Mouse (Mus musculus): ENCODE data around the gene Ada. TPM values are rescaled to one million over a fixed set of nuclear protein-coding genes. Genes with fewer than 3 reads are reported as not detected.

The Ada gene
- total RNA-seq (2014; rRNA removed; ENCODE audit: low replicate concordance) (2.4 and 4.1 TPM in 2 replicates), polyA plus RNA-seq (2015; fragmentation: Nextera tagmentation; extraction: Ambion mirVana) (1.9 and 2.2 TPM in 2 replicates)

DNA sequence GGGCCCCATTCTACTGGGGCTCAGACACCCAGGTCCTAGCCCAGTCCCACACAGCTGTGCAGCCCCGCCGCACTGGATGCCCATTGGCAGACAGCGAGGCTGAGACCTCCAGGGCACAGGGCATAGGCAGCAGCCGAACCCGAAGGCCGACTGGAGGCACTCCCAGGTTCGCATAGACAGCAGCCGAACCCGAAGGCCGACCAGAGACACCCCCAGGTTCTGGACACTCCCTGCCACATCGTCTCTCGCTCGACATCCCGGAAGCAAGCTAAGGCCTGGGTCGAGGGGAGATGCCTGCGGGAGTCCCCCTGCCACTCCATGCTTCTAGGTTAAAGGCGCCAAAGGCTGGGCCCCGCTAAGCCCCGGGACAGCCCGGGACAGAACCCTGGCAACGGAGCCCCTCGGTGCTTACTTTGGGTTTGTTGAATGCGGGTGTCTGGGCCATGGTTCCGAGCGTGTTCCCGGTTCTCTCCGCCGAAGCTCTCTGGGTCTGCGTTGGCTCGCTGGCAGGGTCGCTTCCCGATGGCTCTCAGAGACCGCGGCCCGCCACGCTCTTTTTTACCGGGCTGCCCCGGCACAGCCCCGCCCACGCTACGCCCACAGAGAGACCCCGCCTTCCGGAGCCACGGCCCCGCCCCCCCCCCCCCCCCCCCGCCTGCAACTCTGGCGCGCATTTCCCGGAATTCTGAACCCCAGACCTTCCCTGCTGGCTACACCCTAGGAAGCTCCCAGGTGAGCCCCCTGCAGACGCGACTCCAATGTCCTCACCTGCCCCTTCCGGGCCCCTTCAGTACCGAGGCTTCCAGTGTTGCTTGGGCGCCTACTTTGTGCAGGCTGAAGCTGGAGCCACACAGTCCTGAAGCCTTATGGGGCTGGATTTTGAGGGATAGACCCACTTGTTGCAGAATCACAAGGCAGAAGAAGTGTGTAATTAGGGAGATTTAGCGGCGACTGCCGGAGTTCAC, at the start of gene Ada:
TSS of gene Ada (minus strand) at position 593 of the 965 bp plus-strand sequence.
- Histone ChIP-seq H3K4me3 (ENCODE audit: low read depth, low read length) (peak within 1 kb of the TSS; percentile 50), H3K4me2 (ENCODE audit: low read depth, low read length) (peak within 1 kb of the TSS; percentile 77), H3K9ac (replicated peaks; ENCODE audit: low read depth, low read length) (peak within 1 kb of the TSS; percentile 51), H3K36me3 (replicated peaks; ENCODE audit: control insufficient read depth, insufficient read depth, low read length) (no peaks in the 10 kb centered on the region), H3K4me1 (ENCODE audit: control insufficient read depth, insufficient read depth) (peaks cover 7% of the 10 kb centered on the region), H3K9me3 (replicated peaks; ENCODE audit: control insufficient read depth, low read length) (no peaks in the 10 kb centered on the region), H3K27me3 (ENCODE audit: control insufficient read depth, insufficient read depth, low read length) (peaks cover 31% of the 10 kb centered on the region), H3K27ac (ENCODE audit: low read depth) (no peak within 1 kb of the TSS)
- ATAC-seq (ENCODE audit: insufficient read depth, low read depth) (peak; percentile 76), DNase-seq (ENCODE audit: low spot score) (peak; percentile 23)
- WGBS: 2% methylated on average over 53 of the region's 57 CpGs
- no peak for TF ChIP-seq CTCF (IDR thresholded peaks at IDR 0.05; ENCODE audit: low read depth)
- TF ChIP-seq EP300 (IDR thresholded peaks at IDR 0.05; ENCODE audit: low read depth): no peak

DNA sequence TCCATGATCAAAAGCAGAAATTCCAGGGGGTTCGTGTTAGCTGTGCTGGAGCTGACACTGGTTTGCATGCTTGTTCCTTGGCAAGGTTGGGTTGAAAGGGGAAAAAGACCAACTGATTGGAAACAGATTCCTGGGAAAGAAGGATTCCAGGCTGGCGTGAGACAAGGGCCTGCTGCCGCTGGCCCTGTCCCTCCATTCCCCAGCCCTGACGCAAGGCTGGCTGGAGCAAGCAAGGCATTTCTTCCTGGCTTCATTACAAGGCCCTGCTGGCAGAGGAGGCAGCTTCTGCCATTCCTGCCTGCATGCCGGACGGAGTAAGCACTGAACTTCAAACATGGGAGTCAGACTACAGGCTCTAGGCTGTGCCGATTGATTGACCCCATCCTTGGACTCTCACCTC, 48.4 kb upstream of the Ada start:
- no peaks in the 10 kb centered on the region for H3K9me3 ChIP-seq (replicated peaks; ENCODE audit: control insufficient read depth, low read length)
- H3K27ac ChIP-seq (ENCODE audit: low read depth): no peak overlapping the region
- H3K4me1 ChIP-seq (ENCODE audit: control insufficient read depth, insufficient read depth): no peaks in the 10 kb centered on the region
- no peak overlapping the region for H3K4me3 ChIP-seq (ENCODE audit: low read depth, low read length)
- ATAC-seq (ENCODE audit: insufficient read depth, low read depth): no peak
- no peak overlapping the region for H3K9ac ChIP-seq (replicated peaks; ENCODE audit: low read depth, low read length)
- no peak for DNase-seq (ENCODE audit: low spot score)
- H3K4me2 ChIP-seq (ENCODE audit: low read depth, low read length): no peak overlapping the region
- H3K27me3 ChIP-seq (ENCODE audit: control insufficient read depth, insufficient read depth, low read length): no peaks in the 10 kb centered on the region
- no peak for TF ChIP-seq EP300 (IDR thresholded peaks at IDR 0.05; ENCODE audit: low read depth)
- no peak for TF ChIP-seq CTCF (IDR thresholded peaks at IDR 0.05; ENCODE audit: low read depth)
- 53% methylated on average over 7 of the region's 7 CpGs for WGBS
- no peaks in the 10 kb centered on the region for H3K36me3 ChIP-seq (replicated peaks; ENCODE audit: control insufficient read depth, insufficient read depth, low read length)

DNA sequence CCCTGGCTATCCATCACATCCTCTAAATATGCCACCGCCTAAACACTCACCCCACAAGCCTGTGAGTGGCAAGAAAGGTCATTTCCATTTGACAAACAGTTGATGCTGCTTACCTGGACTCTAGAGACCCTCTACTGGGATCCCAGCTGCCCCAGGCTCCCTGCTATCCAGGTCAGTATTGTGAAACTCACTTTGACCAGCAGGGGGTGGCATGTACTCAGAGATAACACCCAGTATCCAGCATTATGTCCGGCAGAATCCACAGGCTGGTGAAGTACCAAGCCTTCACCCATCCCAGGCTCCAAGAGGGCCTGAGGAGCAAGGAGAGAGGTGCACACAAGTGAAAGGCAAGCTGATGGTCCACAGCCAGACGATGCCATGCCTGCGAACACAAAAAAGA, 38.4 kb upstream of the Ada start:
- WGBS: 73% methylated on average over 4 of the region's 4 CpGs
- TF ChIP-seq EP300 (IDR thresholded peaks at IDR 0.05; ENCODE audit: low read depth) (no peak), CTCF (IDR thresholded peaks at IDR 0.05; ENCODE audit: low read depth) (peak; percentile 81)
- ATAC-seq (ENCODE audit: insufficient read depth, low read depth): peak; percentile 66; the same call in 1 of the 2 replicates
- no peak overlapping the region for H3K27ac ChIP-seq (ENCODE audit: low read depth)
- peak; percentile 40 for DNase-seq (ENCODE audit: low spot score)
- H3K9ac ChIP-seq (replicated peaks; ENCODE audit: low read depth, low read length): no peak overlapping the region
- no peak overlapping the region for H3K4me2 ChIP-seq (ENCODE audit: low read depth, low read length)
- H3K27me3 ChIP-seq (ENCODE audit: control insufficient read depth, insufficient read depth, low read length): 0 out of 2 replicates have a peak, but pooled peaks cover 5% of the 10 kb centered on the region
- H3K4me1 ChIP-seq (ENCODE audit: control insufficient read depth, insufficient read depth): 0 out of 2 replicates have a peak, but pooled peaks cover 4% of the 10 kb centered on the region
- H3K9me3 ChIP-seq (replicated peaks; ENCODE audit: control insufficient read depth, low read length): no peaks in the 10 kb centered on the region
- no peak overlapping the region for H3K4me3 ChIP-seq (ENCODE audit: low read depth, low read length)
- H3K36me3 ChIP-seq (replicated peaks; ENCODE audit: control insufficient read depth, insufficient read depth, low read length): no peaks in the 10 kb centered on the region

DNA sequence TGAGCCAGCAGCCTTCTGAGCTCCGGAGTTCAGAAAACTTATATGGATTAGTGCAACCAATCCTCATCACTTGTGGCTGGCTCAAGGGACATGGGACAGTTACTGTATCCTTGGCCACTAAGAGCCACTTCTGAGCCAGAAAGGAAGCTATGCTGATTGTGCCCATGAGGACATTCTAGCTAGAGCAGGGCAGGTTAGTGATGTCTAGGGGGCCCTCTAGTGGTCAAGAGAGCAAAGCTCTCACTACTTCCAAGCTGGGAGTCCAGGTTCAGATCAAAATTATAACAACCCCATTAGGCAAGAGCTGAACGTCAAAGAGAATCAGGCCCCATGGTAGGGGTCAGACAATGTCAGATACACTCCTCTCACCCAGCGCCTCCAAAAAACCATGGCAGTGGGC, 37.7 kb upstream of the Ada start:
- no peak overlapping the region for H3K4me3 ChIP-seq (ENCODE audit: low read depth, low read length)
- WGBS: 38% methylated on average over 3 of the region's 3 CpGs
- no peaks in the 10 kb centered on the region for H3K36me3 ChIP-seq (replicated peaks; ENCODE audit: control insufficient read depth, insufficient read depth, low read length)
- no peak overlapping the region for H3K4me2 ChIP-seq (ENCODE audit: low read depth, low read length)
- H3K9ac ChIP-seq (replicated peaks; ENCODE audit: low read depth, low read length): no peak overlapping the region
- no peaks in the 10 kb centered on the region for H3K9me3 ChIP-seq (replicated peaks; ENCODE audit: control insufficient read depth, low read length)
- H3K27me3 ChIP-seq (ENCODE audit: control insufficient read depth, insufficient read depth, low read length): 0 out of 2 replicates have a peak, but pooled peaks cover 5% of the 10 kb centered on the region
- 0 out of 2 replicates have a peak, but pooled peaks cover 8% of the 10 kb centered on the region for H3K4me1 ChIP-seq (ENCODE audit: control insufficient read depth, insufficient read depth)
- peak; percentile 74 for TF ChIP-seq CTCF (IDR thresholded peaks at IDR 0.05; ENCODE audit: low read depth)
- no peak for TF ChIP-seq EP300 (IDR thresholded peaks at IDR 0.05; ENCODE audit: low read depth)
- DNase-seq (ENCODE audit: low spot score) (peak; percentile 86), ATAC-seq (ENCODE audit: insufficient read depth, low read depth) (peak; percentile 75; the same call in 1 of the 2 replicates)
- H3K27ac ChIP-seq (ENCODE audit: low read depth): no peak overlapping the region

DNA sequence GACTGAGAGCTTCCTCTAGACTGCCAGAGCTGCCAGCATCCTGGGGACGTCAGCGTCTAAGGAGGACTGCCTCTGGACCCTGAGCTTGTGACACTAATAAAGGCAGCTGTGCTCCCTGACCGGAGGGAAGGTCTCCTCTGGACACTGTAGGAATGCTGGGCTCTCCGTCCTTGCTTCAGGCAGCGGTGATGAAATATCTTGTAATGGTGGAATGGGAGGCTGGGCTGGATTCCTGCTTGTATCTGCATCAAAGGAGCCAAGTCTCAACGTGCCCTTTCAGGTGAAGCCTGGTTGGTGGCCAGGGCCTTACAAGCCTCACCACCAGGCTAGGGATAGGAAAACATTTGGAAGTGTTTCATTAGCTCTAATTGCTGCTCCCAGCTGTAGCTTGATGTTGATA, 37.0 kb upstream of the Ada start:
- Histone ChIP-seq H3K4me3 (ENCODE audit: low read depth, low read length) (no peak overlapping the region), H3K4me1 (ENCODE audit: control insufficient read depth, insufficient read depth) (0 out of 2 replicates have a peak, but pooled peaks cover 8% of the 10 kb centered on the region), H3K36me3 (replicated peaks; ENCODE audit: control insufficient read depth, insufficient read depth, low read length) (no peaks in the 10 kb centered on the region), H3K9me3 (replicated peaks; ENCODE audit: control insufficient read depth, low read length) (no peaks in the 10 kb centered on the region), H3K27ac (ENCODE audit: low read depth) (no peak overlapping the region), H3K27me3 (ENCODE audit: control insufficient read depth, insufficient read depth, low read length) (0 out of 2 replicates have a peak, but pooled peaks cover 5% of the 10 kb centered on the region), H3K4me2 (ENCODE audit: low read depth, low read length) (no peak overlapping the region), H3K9ac (replicated peaks; ENCODE audit: low read depth, low read length) (no peak overlapping the region)
- WGBS: 84% methylated on average over 6 of the region's 6 CpGs
- DNase-seq (ENCODE audit: low spot score) (no peak), ATAC-seq (ENCODE audit: insufficient read depth, low read depth) (0 out of 2 replicates have a peak, but pooled peaks have one; percentile 15)
- TF ChIP-seq EP300 (IDR thresholded peaks at IDR 0.05; ENCODE audit: low read depth) (no peak), CTCF (IDR thresholded peaks at IDR 0.05; ENCODE audit: low read depth) (no peak)
